Mouse (Mus musculus) lung, postnatal 0 days (tissue): ENCODE results near the gene Gstt3. TPM values are rescaled to one million over a fixed set of nuclear protein-coding genes. Genes with fewer than 3 reads are reported as not detected.
A peak's percentile ranks its signal among the peaks of the same experiment; 100 is the strongest.

Experiments used
- ATAC-seq: fragments of 200-750 bp; cut with Nextera tagmentation; 2 replicates; pipeline ENCODE4 v1.8.0; 2017; ENCODE audit warnings: moderate library complexity
- DNase-seq: peaks from one replicate; pipeline ENCODE4 v3.0.0-alpha.2; 2016; ENCODE audit warnings: low spot score
- H3K27ac ChIP-seq: fragments of 300-500 bp; sonication (generic); 2 replicates; pipeline ENCODE4 v1.5.1; 2014; ENCODE audit warnings: antibody characterized with exemption, mild to moderate bottlenecking, low read length, mixed read lengths
- H3K27me3 ChIP-seq: fragments of 300-500 bp; sonication (generic); replicated peaks from 2 replicates; pipeline ENCODE4 v1.6.1; 2014; ENCODE audit warnings: low read length, mixed read lengths; ENCODE audit not compliant: insufficient read depth
- H3K36me3 ChIP-seq: fragments of 300-500 bp; sonication (generic); 2 replicates; pipeline ENCODE4 v1.6.1; 2014; ENCODE audit warnings: low read length, mixed read lengths; ENCODE audit not compliant: insufficient read depth
- H3K4me1 ChIP-seq: fragments of 300-500 bp; sonication (generic); 2 replicates; pipeline ENCODE4 v1.6.1; 2014; ENCODE audit warnings: antibody characterized with exemption, low read depth, low read length, mixed read lengths; ENCODE audit not compliant: insufficient read depth
- H3K4me2 ChIP-seq: fragments of 300-500 bp; sonication (generic); replicated peaks from 2 replicates; pipeline ENCODE4 v1.6.1; 2014; ENCODE audit warnings: low read depth, mild to moderate bottlenecking, low read length, moderate library complexity, mixed read lengths
- H3K4me3 ChIP-seq: fragments of 300-500 bp; sonication (generic); 2 replicates; pipeline ENCODE4 v1.5.1; 2014; ENCODE audit warnings: low read depth, low read length
- H3K9ac ChIP-seq: fragments of 300-500 bp; sonication (generic); replicated peaks from 2 replicates; pipeline ENCODE4 v1.6.1; 2014; ENCODE audit warnings: low read depth, mild to moderate bottlenecking
- H3K9me3 ChIP-seq: fragments of 300-500 bp; sonication (generic); 2 replicates; pipeline ENCODE4 v1.6.1; 2016; ENCODE audit warnings: low read length, mixed read lengths
- CTCF ChIP-seq: IDR thresholded peaks from 2 replicates; pipeline ENCODE4 v1.5.1; 2016; ENCODE audit warnings: antibody characterized with exemption, mild to moderate bottlenecking
- EP300 ChIP-seq: IDR thresholded peaks from 2 replicates; pipeline ENCODE4 v1.6.1; 2016; ENCODE audit warnings: antibody characterized with exemption, mild to moderate bottlenecking, control low read depth
- WGBS: fragments of 180-500 bp; shearing (Covaris S2); extraction: QIAGEN DNeasy Blood & Tissue Kit; methylation state at CpG from one replicate; pipeline ENCODE4 v1.1.7; 2014; 5-methylcytosine and 5-hydroxymethylcytosine counted together
- polyA plus RNA-seq: library from polyadenylated mRNA; unstranded; fragments of >200 nt; fragmentation: Nextera tagmentation; extraction: Ambion mirVana; gene quantifications from 2 replicates; pipeline ENCODE4 v1.2.1, GENCODE M21; 2015

Gene Gstt3
- polyA plus RNA-seq, 1 experiment from 2014 or later = 58.9 TPM

DNA sequence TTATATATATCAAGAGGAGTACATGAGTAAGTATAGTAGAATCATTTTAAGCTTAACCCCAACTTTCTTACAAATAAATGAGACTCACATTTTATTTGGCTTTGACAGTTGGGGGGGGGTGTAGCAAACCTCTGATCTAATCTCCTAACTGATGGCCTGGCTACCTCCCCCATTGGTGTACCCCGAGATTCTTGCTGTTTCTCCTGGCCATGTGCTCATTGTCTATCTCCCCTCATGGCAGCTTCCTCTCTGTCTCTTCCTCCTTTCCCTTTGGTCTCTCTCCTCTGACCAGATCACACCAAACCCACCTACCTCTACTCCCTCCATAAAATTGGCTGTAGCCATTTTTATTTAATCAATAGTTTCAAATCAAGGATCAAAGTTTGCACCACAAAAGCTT, 42.6 kb upstream of the Gstt3 start:
- Histone ChIP-seq H3K9ac (no peak overlapping the region), H3K27ac (no peak overlapping the region), H3K4me3 (no peak overlapping the region), H3K36me3 (no peaks in the 10 kb centered on the region), H3K27me3 (no peaks in the 10 kb centered on the region), H3K9me3 (no peaks in the 10 kb centered on the region), H3K4me1 (no peaks in the 10 kb centered on the region), H3K4me2 (no peak overlapping the region)
- TF ChIP-seq CTCF (no peak), EP300 (no peak)
- ATAC-seq (no peak), DNase-seq (no peak)
- 83% methylated on average over 1 of the region's 1 CpGs for WGBS

DNA sequence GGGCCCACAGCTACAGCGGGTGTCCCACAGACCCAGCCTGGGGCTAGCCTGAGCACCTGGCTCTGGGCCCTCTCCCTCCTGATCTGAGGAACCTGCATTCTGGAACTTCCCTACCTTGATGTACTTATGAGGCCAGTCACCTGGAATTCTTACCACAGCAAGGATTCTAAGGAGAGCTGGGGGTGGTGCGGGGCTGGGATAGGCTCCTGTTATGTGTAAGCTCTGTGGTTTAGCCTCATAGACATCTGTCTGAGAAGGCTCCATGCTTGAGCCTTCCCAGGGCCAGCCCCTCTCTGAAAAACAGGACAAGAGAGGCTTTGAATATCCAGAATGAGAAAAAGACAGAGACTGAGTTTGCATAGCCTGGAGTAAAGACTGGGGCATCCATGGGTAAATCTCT, 41.2 kb upstream of the Gstt3 start, which contains the start of gene Gstt4:
TSS of gene Gstt4 (minus strand) at position 101 of the 400 bp plus-strand sequence.
- WGBS = 96% methylated on average over 2 of the region's 2 CpGs
- H3K9ac ChIP-seq = no peak within 1 kb of the TSS

DNA sequence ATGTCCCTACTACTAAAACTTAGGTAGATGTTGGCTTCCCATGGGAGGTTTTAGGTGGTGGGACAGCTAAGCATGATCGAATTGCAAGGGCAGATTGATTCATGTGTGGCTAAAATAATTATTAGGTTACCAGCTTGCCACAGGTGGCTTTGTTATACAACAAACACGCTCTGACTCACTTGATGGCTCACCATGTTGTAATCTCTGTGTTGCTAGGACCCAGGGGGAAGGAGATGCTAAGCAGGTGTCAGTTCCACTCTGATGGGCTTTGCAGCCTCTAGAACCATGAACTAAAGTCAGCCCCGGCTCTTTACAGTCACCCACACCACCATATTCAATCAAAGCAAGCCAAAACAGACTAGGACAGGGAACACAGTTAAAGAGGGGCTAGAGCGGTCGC, 38.7 kb upstream of the Gstt3 start:
- H3K36me3 ChIP-seq = no peaks in the 10 kb centered on the region
- H3K4me3 ChIP-seq = no peak overlapping the region
- TF ChIP-seq CTCF (no peak), EP300 (no peak)
- DNase-seq (no peak), ATAC-seq (no peak)
- no peaks in the 10 kb centered on the region for H3K9me3 ChIP-seq
- no peak overlapping the region for H3K9ac ChIP-seq
- no peak overlapping the region for H3K4me2 ChIP-seq
- no peaks in the 10 kb centered on the region for H3K27me3 ChIP-seq
- H3K27ac ChIP-seq = no peak overlapping the region
- 82% methylated on average over 5 of the region's 5 CpGs for WGBS
- H3K4me1 ChIP-seq = no peaks in the 10 kb centered on the region

More for the DNA sequence above, 41.2 kb upstream of the Gstt3 start, which contains the start of gene Gstt4:
- H3K9me3 ChIP-seq = no peaks in the 10 kb centered on the region
- DNase-seq (no peak), ATAC-seq (no peak)
- no peaks in the 10 kb centered on the region for H3K4me1 ChIP-seq
- H3K27ac ChIP-seq = no peak within 1 kb of the TSS
- TF ChIP-seq EP300 = no peak
- TF ChIP-seq CTCF = no peak
- H3K4me2 ChIP-seq = no peak within 1 kb of the TSS
- H3K27me3 ChIP-seq = no peaks in the 10 kb centered on the region
- no peak within 1 kb of the TSS for H3K4me3 ChIP-seq
- H3K36me3 ChIP-seq = no peaks in the 10 kb centered on the region

DNA sequence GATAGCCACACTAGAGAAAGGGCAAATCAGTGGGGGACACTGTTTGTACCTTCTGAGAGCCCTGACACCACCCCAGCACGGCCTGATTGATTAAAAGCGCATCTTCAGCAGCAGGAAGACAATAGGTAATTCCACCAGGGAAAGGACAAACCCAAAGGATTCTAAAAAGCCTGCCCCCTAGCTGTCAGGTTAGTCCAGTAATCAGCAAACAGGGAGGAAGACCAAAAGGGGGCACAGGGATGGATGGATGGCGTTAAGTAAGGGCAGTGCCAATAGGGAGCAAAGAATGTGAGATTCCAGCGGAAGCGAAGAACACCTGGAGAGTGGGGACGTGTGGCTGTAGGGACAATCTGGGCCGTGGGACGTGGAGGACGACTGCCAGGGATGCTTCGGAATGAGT, 37.4 kb upstream of the Gstt3 start:
- TF ChIP-seq EP300 = no peak
- TF ChIP-seq CTCF = peak; percentile 46
- Histone ChIP-seq H3K4me2 (no peak overlapping the region), H3K27ac (no peak overlapping the region), H3K4me3 (no peak overlapping the region), H3K27me3 (no peaks in the 10 kb centered on the region), H3K4me1 (no peaks in the 10 kb centered on the region), H3K9me3 (no peaks in the 10 kb centered on the region), H3K36me3 (no peaks in the 10 kb centered on the region), H3K9ac (no peak overlapping the region)
- DNase-seq = no peak
- WGBS = 57% methylated on average over 10 of the region's 10 CpGs
- no peak for ATAC-seq

DNA sequence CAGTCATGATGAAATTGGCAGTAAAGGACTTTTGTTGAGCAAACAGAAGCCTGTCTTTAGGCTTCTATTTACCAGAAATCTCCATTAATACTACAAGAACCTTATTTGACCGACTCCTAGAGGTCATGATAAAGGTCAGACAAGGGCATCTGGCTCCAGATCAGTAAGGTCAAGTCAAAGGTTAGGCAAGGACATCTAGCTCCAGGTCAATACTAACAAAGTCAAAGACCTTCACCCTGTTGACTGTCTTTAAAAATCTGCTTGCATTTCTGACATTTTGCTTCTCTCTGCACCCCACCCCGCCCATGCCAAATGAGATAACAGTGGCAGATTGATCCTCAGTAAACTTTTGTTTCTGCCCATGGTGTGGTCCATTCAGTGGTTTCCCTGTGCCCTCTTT, 23.0 kb upstream of the Gstt3 start:
- no peaks in the 10 kb centered on the region for H3K9me3 ChIP-seq
- H3K36me3 ChIP-seq = no peaks in the 10 kb centered on the region
- H3K9ac ChIP-seq = no peak overlapping the region
- WGBS = 48% methylated on average over 2 of the region's 2 CpGs
- no peaks in the 10 kb centered on the region for H3K4me1 ChIP-seq
- TF ChIP-seq EP300 = no peak
- no peak for TF ChIP-seq CTCF
- no peak overlapping the region for H3K4me3 ChIP-seq
- H3K4me2 ChIP-seq = no peak overlapping the region
- no peak overlapping the region for H3K27ac ChIP-seq
- ATAC-seq = no peak
- DNase-seq = no peak
- H3K27me3 ChIP-seq = no peaks in the 10 kb centered on the region

DNA sequence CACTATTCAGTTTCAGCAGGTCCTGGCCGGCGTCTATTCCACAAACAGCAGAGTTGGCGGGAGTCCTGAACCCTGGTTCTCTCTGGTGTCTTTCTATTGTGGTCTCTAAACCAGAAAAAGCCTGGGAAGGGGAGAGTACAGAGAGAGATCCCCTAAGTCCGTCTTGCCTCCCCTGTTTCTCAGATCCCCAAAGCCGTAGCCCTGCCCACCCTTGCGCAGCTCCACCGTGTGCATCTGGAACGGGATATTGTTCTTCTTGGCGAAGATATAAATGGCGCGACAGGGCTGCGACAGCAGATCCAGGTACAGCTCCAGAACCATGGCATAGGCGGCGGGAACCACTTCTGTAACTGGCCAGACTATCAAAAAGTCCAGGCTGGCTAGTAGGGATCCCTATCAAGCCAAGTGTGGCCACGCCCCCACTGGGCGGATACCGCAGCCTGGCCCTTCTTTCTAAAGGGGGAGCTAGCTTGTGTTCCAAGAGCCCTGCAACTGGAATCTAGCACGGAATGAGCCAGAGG, 17.0 kb upstream of the Gstt3 start, which contains the start of gene Gstt1:
TSS of gene Gstt1 (minus strand) at position 409 of the 521 bp plus-strand sequence.
- Histone ChIP-seq H3K9ac (peak within 1 kb of the TSS; percentile 37), H3K4me3 (peak within 1 kb of the TSS; percentile 53), H3K9me3 (no peaks in the 10 kb centered on the region), H3K27ac (peak within 1 kb of the TSS; percentile 28; the same call in 1 of the 2 replicates), H3K27me3 (no peaks in the 10 kb centered on the region), H3K4me1 (peaks cover 10% of the 10 kb centered on the region; the same call in 1 of the 2 replicates), H3K4me2 (peak within 1 kb of the TSS; percentile 67), H3K36me3 (no peaks in the 10 kb centered on the region)
- 6% methylated on average over 18 of the region's 18 CpGs for WGBS
- DNase-seq (peak; percentile 52), ATAC-seq (peak; percentile 42)
- TF ChIP-seq EP300 (no peak), CTCF (0 out of 2 replicates have a peak, but pooled peaks have one; percentile 7)
